Mouse (Mus musculus) bone marrow, adult 2 months (tissue): ENCODE results near the gene Pnpla1. TPM values are rescaled to one million over a fixed set of nuclear protein-coding genes. Genes with fewer than 3 reads are reported as not detected.

ENCODE experiments used
- H3K27ac ChIP-seq: fragments of 200-500 bp; 2 replicates; pipeline ENCODE4 v1.5.1; 2012; ENCODE audit warnings: low read depth, mild to moderate bottlenecking, control low read depth, inconsistent platforms, low read length; ENCODE audit not compliant: control insufficient read depth, poor library complexity, insufficient read depth
- H3K4me1 ChIP-seq: fragments of 200-500 bp; 2 replicates; pipeline ENCODE4 v1.6.1; 2011; ENCODE audit warnings: low read length; ENCODE audit not compliant: control insufficient read depth, insufficient read depth
- H3K4me3 ChIP-seq: fragments of 200-500 bp; replicated peaks from 2 replicates; pipeline ENCODE3; 2011; ENCODE audit warnings: mild to moderate bottlenecking, low read depth, low read length, control low read depth; ENCODE audit not compliant: control insufficient read depth
- CTCF ChIP-seq: fragments of 200-500 bp; IDR thresholded peaks from 2 replicates; pipeline ENCODE4 v1.5.1; 2011; ENCODE audit warnings: low read length, control low read depth; ENCODE audit not compliant: control insufficient read depth, insufficient read depth
- POLR2A ChIP-seq: fragments of 200-500 bp; IDR thresholded peaks from 2 replicates; pipeline ENCODE4 v1.6.1; 2011; ENCODE audit warnings: low read depth, mild to moderate bottlenecking, control low read depth, low read length, borderline replicate concordance; ENCODE audit not compliant: control insufficient read depth
- WGBS: fragments of 180-500 bp; shearing (Covaris S2); methylation state at CpG from one replicate; pipeline ENCODE4 v1.1.7; 2018; 5-methylcytosine and 5-hydroxymethylcytosine counted together
- polyA plus RNA-seq: library from polyadenylated mRNA; stranded (reverse); fragments of >200 nt; gene quantifications from 2 replicates; pipeline ENCODE4 v1.2.4, GENCODE M21; 2011; ENCODE audit warnings: low replicate concordance; ENCODE audit not compliant: missing spikeins, insufficient read depth, insufficient read length

Pnpla1 gene
- polyA plus RNA-seq, 1 experiment: 0.67 TPM

- no peak overlapping the region for H3K4me3 ChIP-seq
- 56% methylated on average over 9 of the region's 9 CpGs for whole genome bisulfite sequencing
- peak overlapping the region; percentile 58 for H3K27ac ChIP-seq
- H3K4me1 ChIP-seq: peaks cover 2% of the 10 kb centered on the region; the same call in 1 of the 2 replicates
- TF ChIP-seq CTCF: no peak
- TF ChIP-seq POLR2A: no peak
Observed at GRCm38 (mm10) chr17:28855166-28855885, 2.9 kb upstream of the Pnpla1 start.

- WGBS: 10% methylated on average over 3 of the region's 3 CpGs
- Histone ChIP-seq H3K4me1 (peaks cover 2% of the 10 kb centered on the region; the same call in 1 of the 2 replicates), H3K27ac (peak overlapping the region; percentile 58), H3K4me3 (no peak overlapping the region)
- no peak for TF ChIP-seq POLR2A
- no peak for TF ChIP-seq CTCF
Observed at GRCm38 (mm10) chr17:28856030-28856429, 2.2 kb upstream of the Pnpla1 start.

- TF ChIP-seq CTCF (no peak), POLR2A (no peak)
- 66% methylated on average over 7 of the region's 7 CpGs for WGBS
- Histone ChIP-seq H3K4me3 (no peak overlapping the region), H3K27ac (no peak overlapping the region), H3K4me1 (peaks cover 2% of the 10 kb centered on the region; the same call in 1 of the 2 replicates)
Observed at GRCm38 (mm10) chr17:28863926-28864325, 5.7 kb downstream of the Pnpla1 start.

- 72% methylated on average over 6 of the region's 6 CpGs for WGBS
- TF ChIP-seq CTCF (no peak), POLR2A (no peak)
- Histone ChIP-seq H3K4me1 (peaks cover 2% of the 10 kb centered on the region; the same call in 1 of the 2 replicates), H3K27ac (no peak overlapping the region), H3K4me3 (no peak overlapping the region)
Observed at GRCm38 (mm10) chr17:28864464-28864863, 6.3 kb downstream of the Pnpla1 start.

GRCm38 (mm10) chr17:28866921-28867320 is 8.7 kb downstream of the Pnpla1 start:
- peaks cover 2% of the 10 kb centered on the region; the same call in 1 of the 2 replicates for H3K4me1 ChIP-seq
- TF ChIP-seq POLR2A: no peak
- no peak for TF ChIP-seq CTCF
- H3K4me3 ChIP-seq: no peak overlapping the region
- H3K27ac ChIP-seq: no peak overlapping the region

GRCm38 (mm10) chr17:28867381-28867780 is 9.2 kb downstream of the Pnpla1 start:
- WGBS: 35% methylated on average over 4 of the region's 4 CpGs
- TF ChIP-seq CTCF (no peak), POLR2A (no peak)
- Histone ChIP-seq H3K4me3 (no peak overlapping the region), H3K4me1 (peaks cover 2% of the 10 kb centered on the region; the same call in 1 of the 2 replicates), H3K27ac (no peak overlapping the region; the same call in 1 of the 2 replicates)

- no peak overlapping the region for H3K4me3 ChIP-seq
- H3K27ac ChIP-seq: no peak overlapping the region
- H3K4me1 ChIP-seq: peaks cover 2% of the 10 kb centered on the region; the same call in 1 of the 2 replicates
- 72% methylated on average over 9 of the region's 9 CpGs for WGBS
- TF ChIP-seq CTCF (no peak), POLR2A (no peak)
Observed at GRCm38 (mm10) chr17:28869412-28870110, 11.3 kb downstream of the Pnpla1 start.

- peaks cover 2% of the 10 kb centered on the region; the same call in 1 of the 2 replicates for H3K4me1 ChIP-seq
- TF ChIP-seq CTCF (no peak), POLR2A (no peak)
- no peak overlapping the region for H3K27ac ChIP-seq
- H3K4me3 ChIP-seq: no peak overlapping the region
- WGBS: 68% methylated on average over 5 of the region's 5 CpGs
Observed at GRCm38 (mm10) chr17:28870435-28870834, 12.2 kb downstream of the Pnpla1 start.
